Mouse (Mus musculus): ENCODE results near the gene Ccl25. TPM values are rescaled to one million over a fixed set of nuclear protein-coding genes. Genes with fewer than 3 reads are reported as not detected.
"Not testable (repeated sequence)": the region's sequence is repeated elsewhere in the genome, so short reads cannot be mapped to it uniquely, and the experiment has no call there.

Gene Ccl25
- total RNA-seq, 2 experiments from 2014 or later, result 17.2 to 20.1 TPM

DNA sequence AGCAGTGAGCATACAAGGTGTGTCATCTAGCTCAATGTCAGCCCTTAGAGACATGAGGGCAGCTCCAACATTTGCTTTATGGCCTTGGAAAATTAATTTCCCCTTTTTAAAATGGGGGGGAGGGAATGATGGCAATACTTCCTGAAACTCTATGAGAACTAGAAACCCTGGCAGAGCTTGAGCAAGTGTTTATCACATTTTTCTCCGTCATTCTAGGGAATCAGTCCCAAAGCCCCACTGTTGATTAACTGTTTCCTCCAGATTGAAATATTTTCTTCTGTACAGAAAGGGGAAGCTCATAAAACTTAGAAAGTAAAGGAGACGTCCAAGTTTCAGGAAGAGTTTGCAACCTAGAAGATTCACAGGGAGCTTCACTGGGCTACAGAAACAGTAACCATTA lies 10.7 kb downstream of the Ccl25 start:
- no peak for DNase-seq (ENCODE audit: low spot score in 2 of 2)

DNA sequence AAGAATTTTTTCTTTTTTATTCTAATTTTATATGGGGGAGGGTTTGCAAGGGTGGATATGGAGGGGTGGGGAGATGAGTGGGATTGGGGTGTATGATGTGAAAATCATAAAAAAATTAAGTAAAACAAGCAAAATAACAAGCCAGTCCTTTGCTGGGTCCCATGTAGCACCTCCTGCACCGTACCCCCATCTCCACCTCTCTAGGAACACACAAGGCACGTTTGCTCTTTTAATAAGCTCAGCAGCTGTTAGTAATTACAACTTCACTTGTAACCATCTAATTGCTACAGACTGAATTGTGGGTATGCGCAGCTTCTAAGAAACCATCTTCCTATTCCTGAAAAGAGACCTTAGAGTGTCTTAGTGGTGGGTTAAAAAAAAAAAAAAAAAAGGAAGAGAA lies 15.2 kb downstream of the Ccl25 start:
- DNase-seq (ENCODE audit: low spot score in 2 of 2), result no peak

DNA sequence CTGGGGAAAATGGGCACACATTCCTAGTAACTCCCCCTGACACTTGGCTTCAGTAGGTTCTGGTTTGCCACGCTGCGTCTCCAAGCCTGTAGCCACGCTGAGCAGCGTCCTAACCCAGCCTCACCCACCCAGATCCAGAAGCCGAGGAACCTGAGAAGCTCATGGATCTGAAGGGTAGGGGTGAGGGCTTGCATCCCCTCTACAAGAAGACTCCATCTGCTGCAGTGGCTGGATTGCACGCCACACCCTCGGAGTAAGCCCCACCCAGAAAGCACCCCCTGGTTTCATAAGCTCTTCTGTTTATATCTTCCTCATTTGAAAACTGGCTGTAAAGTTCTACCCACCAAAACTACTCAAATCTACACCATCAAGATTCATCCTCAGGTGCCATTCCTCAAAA lies 22.7 kb downstream of the Ccl25 start:
- no peak for DNase-seq (ENCODE audit: low spot score in 2 of 2)

DNA sequence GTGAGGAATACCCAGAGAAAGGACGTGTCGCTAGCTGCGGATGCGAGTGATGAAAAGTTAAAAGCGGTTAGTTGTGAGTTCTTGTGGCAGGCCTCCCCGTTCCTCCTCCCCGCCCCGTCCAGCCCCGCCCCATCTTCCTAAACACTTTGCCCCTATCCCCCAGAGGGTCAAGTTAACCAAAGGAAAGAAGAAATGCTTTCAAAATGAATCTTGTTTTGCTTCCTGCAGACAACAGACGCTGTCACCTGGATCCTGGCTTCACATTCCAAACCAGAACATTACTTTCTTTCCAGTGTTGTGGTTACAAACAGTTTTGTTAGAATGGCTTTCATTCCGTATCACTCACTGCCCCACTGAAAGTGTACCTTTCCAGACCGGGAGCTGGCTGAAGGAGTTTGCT lies 23.3 kb downstream of the Ccl25 start:
- no peak for DNase-seq (ENCODE audit: low spot score in 2 of 2)

DNA sequence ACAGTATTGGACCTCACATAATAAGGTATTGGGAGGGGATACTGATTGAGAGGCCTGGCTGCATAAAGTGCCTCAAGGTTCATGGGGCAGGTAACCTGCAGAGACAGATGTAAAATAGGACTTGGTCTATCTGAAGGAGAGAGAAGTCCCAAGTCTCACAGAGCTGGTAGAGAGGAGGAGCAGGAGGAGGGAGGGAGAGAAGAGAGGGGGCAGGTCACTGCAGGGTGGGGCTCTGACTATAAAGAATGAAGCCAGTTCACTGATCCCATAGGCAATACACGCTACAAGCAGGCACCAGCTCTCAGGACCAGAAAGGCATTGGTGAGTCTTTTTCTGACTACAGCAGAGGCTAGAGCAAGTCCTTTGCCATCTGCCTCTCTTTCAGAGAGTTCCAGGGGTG lies 24.3 kb downstream of the Ccl25 start:
- DNase-seq (ENCODE audit: low spot score in 2 of 2), result no peak

DNA sequence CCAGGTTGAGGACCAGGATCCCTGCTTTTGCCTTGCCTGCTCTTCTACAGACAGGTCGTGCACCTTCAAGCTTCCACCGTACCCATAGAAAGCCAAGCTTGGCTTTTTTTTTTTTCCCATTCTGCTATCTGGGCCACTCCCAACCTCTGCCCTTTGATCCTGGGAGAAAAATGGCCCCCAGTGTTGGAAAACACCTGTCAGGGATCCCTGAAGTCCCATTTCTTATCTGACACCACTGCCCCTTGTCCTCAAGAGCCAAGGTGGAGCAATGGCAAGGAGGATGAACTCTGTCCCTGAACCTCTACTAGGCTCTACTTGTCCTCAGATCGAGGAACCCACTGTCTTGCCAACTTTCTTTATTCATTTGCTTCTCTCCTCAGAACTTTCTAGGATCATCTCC lies 25.6 kb downstream of the Ccl25 start:
- no peak for DNase-seq (ENCODE audit: low spot score in 2 of 2)

DNA sequence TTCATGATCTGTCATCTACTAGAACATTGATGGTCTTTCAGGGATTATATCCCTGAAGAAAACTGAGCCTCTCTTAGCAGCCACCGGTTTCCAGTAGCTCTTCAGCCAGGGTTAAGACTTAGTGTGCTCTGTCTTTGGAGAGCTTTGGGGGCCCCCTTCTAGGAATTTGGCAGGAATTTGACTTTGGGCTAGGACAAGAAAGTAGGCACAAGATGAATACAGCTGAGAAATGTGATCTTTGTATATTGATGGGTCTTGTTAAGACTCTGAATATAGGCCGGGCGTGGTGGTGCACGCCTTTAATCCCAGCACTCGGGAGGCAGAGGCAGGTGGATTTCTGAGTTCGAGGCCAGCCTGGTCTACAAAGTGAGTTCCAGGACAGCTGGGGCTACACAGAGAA lies 27.6 kb downstream of the Ccl25 start:
- not testable (repeated sequence) for DNase-seq (ENCODE audit: low spot score in 2 of 2)

DNA sequence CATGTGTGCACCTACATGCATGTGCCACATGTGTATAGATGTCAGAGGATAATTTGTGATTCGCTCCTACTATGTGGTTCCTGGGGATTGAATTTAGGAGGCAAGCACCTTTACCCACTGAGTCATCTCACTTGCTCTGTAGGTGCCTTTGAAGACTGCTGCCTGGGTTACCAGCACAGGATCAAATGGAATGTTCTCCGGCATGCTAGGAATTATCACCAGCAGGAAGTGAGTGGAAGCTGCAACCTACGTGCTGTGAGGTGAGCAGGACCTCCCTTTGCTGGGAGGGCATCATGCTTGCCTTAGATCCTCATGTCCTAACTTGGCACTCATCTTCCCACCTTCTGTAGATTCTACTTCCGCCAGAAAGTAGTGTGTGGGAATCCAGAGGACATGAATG lies 28.7 kb downstream of the Ccl25 start:
- no peak for DNase-seq (ENCODE audit: low spot score in 2 of 2)

DNA sequence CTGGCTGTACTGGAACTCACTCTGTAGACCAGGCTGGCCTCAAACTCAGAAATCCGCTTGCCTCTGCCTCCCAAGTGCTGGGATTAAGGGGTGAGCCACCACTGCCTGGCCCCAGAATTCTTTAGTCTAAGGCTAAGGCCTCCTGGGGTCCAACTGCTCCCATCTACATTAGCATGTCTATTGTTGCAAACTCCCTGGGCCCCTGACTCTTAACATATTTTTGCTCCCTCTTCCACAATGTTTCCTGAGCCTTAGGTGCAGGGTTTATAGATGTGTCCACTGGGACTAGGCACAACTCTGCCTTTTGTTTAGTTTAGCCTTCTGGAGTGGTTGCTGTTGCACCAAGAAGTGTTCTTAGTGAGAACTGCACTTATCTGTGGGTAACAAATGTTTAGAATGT lies 29.5 kb downstream of the Ccl25 start:
- DNase-seq (ENCODE audit: low spot score in 2 of 2), result no peak

DNA sequence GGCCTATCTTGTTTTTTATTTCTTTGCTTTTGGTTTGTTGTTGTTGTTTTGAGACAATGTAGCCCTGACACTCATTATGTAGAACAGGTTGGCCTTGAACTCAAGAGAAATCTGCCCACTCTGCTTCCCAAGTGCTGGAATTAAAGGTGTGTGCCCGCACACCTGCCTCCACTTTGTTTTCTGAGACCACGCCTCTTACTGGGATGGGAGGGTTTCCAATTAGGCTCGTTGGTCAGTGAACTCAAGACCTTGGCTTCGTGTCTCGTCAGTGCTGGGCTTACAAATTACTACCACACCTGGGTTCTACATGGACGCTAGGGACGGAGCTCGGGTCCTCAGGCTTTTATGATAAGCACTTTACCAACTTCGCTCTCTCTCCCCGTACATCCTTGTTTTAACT lies 30.4 kb downstream of the Ccl25 start:
- DNase-seq (ENCODE audit: low spot score in 2 of 2), result no peak

DNA sequence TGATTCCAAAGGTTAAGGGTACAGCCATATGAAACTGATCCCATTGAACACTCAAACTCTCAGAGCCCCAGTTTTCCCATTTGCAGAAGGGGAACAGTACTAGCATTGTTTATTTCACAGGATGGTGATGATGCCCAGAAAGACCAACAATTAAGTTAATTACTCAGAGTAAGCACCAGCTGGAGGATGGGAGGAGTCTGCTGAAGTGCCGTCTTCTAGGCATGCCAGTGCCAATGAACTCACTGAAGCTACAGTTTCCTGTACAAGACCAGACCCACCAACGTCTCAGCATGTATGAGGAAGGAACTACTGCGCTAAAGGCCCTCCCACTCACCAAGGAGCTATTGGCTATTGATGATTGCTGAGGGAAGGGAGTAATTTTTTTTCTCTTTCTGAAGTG lies 34.4 kb downstream of the Ccl25 start:
- DNase-seq (ENCODE audit: low spot score in 2 of 2), result no peak

DNA sequence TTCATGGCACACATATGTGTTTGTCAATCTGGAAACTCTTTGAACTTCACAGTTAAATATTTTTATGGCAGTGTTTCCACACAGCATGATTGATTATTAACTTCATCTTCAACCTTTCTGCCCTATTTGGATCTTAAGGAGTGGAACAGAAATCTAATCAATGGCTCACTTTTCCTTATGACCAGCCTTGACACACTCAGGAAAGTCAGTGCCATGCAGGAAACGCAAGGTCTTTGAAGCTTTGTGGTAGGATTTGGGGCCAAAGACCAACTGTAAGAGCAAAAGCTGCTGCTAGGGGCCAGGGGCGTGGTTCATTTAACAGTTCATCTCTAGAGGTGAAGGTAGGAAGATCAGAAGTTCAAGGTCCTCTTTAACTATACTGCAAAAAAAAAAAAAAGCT lies 35.9 kb downstream of the Ccl25 start:
- no peak for DNase-seq (ENCODE audit: low spot score in 2 of 2)

DNA sequence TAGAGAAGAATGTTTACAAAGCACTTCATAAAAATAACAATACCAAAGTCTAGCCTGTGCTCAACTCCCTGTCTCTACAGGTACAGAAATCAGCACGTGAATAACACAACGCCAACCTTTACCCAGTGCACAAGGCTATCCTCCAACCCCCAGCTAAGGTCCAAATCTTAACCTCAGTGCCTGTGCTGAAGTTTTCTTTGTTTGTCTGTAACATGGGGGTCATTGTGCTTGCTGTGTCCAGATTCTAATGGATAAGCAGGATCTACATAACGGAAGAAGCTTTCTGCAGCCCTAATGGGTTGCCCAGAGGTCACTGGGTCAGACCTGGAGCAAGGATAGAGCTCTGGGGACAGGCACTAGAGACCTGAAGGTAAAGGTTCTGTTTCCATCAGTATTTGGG lies 41.2 kb downstream of the Ccl25 start:
- DNase-seq (ENCODE audit: low spot score in 2 of 2), result no peak

DNA sequence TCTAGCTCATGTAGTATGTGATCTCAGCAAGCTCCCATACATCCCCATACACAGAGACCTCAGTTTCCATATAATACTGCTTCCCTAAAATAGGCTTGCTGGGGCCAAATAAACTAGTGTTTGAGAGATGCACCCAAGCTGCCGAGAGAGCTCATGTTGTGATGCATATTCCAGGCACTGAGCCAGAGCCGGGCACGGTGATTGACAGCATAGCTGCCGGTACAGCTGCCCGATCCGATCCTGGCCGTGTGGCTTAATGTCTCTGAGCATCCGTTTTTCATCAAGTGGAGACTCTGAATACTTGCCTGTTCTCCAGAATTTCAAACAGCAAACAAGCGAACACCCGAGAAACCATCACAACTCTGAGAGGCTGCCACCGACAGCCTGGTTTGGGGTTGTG lies 42.8 kb downstream of the Ccl25 start:
- peak; percentile 72 to 86 for DNase-seq (ENCODE audit: low spot score in 2 of 2)

DNA sequence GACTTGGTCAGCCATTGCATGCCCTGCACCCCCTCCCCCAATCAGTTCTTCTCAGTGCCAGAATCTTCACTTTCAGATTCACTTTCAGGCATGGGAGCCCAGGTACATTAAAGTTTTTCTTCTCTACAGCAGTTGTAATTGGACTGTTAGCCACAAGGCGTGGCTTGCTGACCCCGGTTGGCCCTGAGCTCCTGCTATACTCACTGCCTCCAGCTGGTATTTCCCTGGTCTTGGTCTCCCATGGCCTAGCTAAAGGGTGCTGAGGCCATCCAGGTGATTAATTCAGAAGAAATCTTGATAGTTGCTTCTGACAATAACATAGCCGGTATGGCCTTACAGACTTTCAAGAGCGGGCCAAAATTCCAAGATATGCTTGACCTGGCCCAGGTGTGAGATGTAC lies 43.5 kb downstream of the Ccl25 start:
- DNase-seq (ENCODE audit: low spot score in 2 of 2), result no peak

DNA sequence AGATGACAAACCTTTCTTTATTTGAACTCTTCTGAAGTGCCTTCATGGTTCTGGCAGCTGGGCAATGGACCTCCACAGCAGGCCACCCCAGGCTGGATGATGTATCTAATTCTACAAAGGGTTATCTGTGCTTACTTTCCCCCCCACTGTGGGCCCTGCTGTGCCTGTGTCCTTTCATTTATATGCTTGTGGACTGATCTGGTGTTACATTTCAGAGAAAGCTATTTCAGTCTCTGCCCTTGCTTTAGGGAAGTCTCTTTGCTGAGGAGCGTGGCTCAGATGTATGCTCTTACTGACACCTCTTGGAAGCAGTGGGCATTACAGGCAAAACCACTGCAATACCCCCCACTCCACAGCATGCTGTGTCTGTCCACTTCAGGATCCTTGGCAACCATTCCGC lies 45.1 kb downstream of the Ccl25 start:
- peak in 1 of 2 experiments; percentile 27 for DNase-seq (ENCODE audit: low spot score in 2 of 2)

DNA sequence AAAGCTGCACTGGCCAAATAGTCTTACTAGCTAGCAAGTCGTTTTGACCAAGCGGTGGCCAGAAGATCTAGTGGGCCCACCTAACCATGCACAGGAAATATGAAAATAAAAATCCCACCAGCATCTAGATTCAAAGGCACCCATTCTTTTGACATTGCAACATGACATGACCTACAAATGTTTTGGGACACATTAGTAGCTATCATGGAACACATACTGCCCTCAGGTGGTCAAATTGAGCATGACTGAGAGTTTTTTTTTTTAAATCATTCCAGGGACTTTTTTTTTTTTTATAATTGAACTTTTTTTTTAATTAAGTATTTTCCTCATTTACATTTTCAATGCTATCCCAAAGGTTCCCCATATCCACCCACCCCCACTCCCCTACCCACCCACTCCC lies 47.6 kb downstream of the Ccl25 start:
- DNase-seq (ENCODE audit: low spot score in 2 of 2), result peak in 1 of 2 experiments; percentile 19

DNA sequence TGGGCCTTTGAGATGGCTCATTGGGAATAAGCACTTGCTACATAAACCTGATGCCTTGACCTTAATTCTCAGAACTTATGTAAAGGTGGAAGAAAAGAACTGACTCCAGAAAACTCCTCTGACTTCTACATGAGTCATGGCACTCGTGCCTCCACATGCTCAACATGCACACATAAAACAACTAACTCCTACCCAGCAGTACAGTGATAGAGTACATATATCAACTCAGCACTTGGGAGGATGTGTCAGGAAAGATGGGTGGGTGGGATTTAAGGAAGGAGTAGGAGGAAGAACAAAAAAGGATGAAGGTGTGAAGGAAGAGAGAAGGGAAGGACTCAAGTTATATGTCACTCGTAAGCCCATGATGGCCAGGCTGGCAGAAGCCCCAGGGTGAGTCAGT lies 76.4 kb downstream of the Ccl25 start:
- DNase-seq (ENCODE audit: low spot score in 2 of 2), result no peak

DNA sequence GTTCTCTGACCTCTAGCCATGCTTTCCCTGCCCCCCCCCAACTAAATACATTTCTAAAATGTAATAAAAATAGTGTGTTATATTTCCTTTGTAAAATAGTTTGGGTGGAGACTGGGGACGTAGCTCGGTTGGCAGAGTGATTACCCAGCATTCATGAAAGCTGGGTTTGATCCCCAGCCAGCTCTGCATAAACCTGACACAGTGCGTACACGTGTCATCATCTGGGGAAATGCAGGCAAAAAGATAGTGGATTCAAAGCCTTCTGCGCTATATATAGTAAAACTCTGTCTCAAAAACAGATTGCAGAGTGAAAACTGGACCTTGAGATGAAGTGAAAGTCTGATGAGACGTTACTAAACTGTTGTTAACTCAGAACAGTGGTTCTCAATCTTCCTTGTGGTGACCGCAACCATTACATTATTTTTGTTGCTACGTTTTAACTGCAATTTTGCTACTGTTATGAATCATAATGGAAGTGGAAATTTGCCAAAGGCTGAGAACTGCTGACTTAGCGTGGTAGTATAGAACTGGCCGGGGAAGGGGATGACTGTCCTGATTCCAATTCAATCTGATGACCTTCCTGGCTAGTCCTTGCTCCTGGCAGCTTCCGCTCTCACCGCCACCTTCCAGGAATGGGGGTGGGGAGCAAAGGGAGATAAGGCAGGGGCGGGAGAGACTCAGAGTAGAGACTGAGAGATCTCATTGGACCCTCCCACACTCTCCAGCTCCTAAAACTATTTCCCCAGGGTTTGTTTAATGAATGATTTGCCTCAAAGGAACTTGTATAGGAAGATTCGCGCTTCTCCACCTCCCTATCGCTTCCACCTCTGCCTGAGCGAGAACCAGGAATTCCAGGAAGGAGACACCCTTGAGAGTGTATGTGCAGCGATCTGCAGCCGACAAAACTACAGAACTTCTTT lies 79.2 kb downstream of the Ccl25 start:
- no peak for DNase-seq (ENCODE audit: low spot score in 2 of 2)

DNA sequence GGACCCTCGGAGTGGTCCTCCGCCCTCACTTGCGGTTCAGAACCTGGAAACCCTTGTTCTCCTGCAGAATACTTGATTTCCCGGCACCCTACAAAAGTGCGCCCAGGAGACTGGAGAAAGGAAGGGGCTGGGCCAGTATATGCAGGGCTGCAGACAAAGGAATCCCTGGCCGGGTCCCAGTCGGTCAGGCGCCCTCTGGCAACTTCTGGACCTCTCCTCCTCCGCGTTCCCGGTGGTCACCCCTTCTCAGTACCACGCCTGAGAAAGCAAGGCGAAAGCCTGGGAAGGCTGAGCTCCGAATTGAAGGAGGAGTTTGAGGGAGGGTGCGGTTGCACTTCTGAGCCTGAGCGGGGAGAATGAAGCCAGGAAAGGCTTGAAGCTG lies 79.9 kb downstream of the Ccl25 start:
- no peak for DNase-seq (ENCODE audit: low spot score in 2 of 2)

DNA sequence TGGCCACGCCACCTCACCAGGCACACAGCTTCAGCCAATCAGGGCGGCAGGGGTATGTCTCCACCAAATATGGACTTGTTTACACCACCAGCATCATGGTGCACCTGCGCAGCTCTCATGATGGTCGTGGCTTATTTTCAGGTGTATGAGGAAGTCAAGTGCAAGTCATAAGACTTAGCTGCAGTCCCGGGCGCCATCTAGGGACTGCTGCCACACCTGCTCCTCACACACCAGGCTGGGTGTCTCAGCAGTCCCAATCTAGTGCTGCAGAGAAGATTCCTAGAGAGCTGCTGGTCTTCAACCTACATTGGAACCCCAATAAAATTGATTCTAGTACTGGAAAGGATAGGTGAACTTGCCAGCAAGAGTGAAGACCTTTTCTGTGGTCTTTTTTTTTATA lies 83.4 kb downstream of the Ccl25 start:
- not testable (repeated sequence) for DNase-seq (ENCODE audit: low spot score in 2 of 2)

All from layer of hippocampus, adult 18-20 months (tissue).